Mouse (Mus musculus): ENCODE results near the gene Naa15. TPM values are rescaled to one million over a fixed set of nuclear protein-coding genes. Genes with fewer than 3 reads are reported as not detected.
A peak's percentile ranks its signal among the peaks of the same experiment; 100 is the strongest.
"Not testable (repeated sequence)": the region's sequence is repeated elsewhere in the genome, so short reads cannot be mapped to it uniquely, and the experiment has no call there.

Naa15 gene
- polyA plus RNA-seq, 1 experiment from 2014 or later = 65.4 TPM

DNA sequence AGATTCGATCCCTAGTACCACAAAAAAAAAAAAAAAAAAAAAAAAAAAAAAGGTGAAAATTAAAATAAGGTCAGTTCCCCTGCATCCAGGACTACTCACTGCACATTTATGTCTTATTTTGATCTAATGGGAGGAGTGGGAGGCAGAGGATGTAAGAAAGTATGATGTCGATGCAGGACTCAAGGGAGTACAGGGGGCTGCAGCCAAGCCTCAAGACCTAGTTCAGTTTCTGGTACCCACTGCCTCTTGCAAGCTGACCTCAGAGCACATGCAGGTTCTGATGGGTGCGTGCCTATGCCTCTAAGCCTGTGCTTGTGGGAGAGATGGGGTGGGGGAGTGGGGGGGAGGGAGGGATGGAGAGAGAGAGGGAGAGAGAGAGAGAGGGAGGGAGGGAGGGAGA is 20.1 kb upstream of the Naa15 start:
- Histone ChIP-seq H3K9ac (no peak overlapping the region), H3K4me1 (no peaks in the 10 kb centered on the region), H3K9me3 (no peaks in the 10 kb centered on the region), H3K4me2 (replicated peaks) (no peak overlapping the region), H3K27ac (no peak overlapping the region), H3K4me3 (no peak overlapping the region), H3K27me3 (peaks cover 31% of the 10 kb centered on the region), H3K36me3 (no peaks in the 10 kb centered on the region)
- ATAC-seq (ENCODE audit: insufficient number of reproducible peaks, insufficient read depth, low FRiP score, low TSS enrichment) = no peak
- 71% methylated on average over 2 of the region's 3 CpGs for whole genome bisulfite sequencing

DNA sequence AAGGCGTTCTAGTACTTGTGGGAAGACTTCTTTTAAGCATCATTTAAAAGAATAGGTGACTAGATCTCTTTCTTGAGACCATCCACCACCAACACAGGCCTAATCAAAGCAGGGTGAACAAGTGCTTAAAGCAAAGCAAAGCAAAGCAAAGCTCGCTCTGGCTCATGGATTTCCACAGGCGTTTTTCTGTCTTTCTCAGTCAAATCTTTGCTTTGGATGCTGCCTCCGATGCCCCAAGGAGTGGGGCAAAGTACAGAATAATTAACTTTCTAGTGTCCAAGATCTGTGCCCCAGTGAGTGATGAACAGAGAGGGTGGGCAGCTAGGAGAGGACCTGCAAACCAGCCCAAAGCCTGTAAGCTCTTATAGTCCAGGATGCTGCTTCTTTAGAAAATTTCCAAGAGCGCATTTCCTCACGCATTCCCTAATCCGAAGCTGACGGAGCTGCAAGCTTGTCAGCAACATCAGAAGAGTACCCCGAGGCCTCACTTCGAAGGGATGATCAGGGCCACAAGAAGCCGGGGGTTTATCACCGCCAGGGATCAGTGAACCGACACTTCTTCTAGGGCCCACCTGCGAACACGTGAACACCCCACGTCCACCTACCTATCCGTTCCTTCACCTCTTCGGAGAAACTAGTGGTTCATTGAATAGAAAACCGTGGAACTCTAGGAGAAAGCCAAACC is 19.3 kb upstream of the Naa15 start:
- no peak overlapping the region for H3K27ac ChIP-seq
- H3K27me3 ChIP-seq = peaks cover 31% of the 10 kb centered on the region
- H3K9me3 ChIP-seq = no peaks in the 10 kb centered on the region
- H3K36me3 ChIP-seq = no peaks in the 10 kb centered on the region
- H3K4me2 ChIP-seq (replicated peaks) = peak overlapping the region; percentile 63
- peak overlapping the region; percentile 50 for H3K4me3 ChIP-seq
- H3K9ac ChIP-seq = no peak overlapping the region
- ATAC-seq (ENCODE audit: insufficient number of reproducible peaks, insufficient read depth, low FRiP score, low TSS enrichment) = no peak
- no peaks in the 10 kb centered on the region for H3K4me1 ChIP-seq
- 17% methylated on average over 19 of the region's 19 CpGs for WGBS

DNA sequence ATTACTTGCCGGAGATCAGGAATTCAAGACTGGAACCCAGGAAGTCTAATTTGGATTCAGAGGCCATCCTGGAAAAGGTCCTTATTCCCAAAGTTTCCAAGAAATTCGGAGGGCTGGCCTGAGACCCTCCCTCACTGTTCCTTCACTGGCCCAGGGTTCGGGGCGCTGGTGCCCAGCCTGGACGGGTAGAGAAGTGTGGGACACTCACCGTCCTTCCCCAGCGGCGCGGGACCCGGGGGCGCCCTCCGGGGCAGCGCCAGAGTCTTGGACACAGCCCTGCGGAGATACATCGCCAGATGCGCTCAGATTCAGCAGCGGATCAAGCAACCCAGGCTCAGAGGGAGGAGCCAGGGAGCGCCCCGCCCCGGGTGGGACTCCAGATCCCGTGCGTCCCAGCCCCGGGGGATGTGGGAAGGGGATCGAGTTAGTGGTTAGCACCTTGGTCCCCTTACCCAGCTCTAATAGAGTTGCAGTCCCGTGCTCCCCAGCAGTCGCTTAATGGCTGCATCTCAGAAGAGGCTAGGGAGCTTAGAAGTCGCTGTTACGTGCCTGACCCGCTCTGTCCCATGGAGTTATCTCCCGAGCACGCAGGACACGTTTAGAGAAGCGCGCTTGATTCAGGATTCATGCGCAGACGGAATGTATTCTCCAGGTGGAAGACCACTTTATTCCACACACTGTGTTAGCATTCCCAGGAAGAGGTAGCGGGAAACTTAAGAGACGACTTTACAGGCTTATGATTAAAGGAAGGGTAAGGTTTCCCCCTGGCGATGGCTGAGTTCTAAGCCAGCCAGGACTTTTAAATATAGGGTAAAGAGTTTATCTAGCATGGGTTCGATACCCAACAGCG is 18.5 kb upstream of the Naa15 start, which contains the start of gene Mgarp:
Gene Mgarp, minus strand, starts transcription at position 520 of the 850 bp plus-strand sequence.
- Histone ChIP-seq H3K4me2 (replicated peaks) (peak within 1 kb of the TSS; percentile 63), H3K4me3 (peak within 1 kb of the TSS; percentile 50), H3K27me3 (peaks cover 31% of the 10 kb centered on the region), H3K4me1 (no peaks in the 10 kb centered on the region), H3K36me3 (no peaks in the 10 kb centered on the region), H3K9me3 (no peaks in the 10 kb centered on the region), H3K9ac (peak within 1 kb of the TSS; percentile 37; the same call in 1 of the 2 replicates), H3K27ac (0 out of 2 replicates have a peak within 1 kb of the TSS, but pooled peaks have one; percentile 46)
- peak; percentile 85 for ATAC-seq (ENCODE audit: insufficient number of reproducible peaks, insufficient read depth, low FRiP score, low TSS enrichment)
- WGBS = 2% methylated on average over 41 of the region's 41 CpGs

DNA sequence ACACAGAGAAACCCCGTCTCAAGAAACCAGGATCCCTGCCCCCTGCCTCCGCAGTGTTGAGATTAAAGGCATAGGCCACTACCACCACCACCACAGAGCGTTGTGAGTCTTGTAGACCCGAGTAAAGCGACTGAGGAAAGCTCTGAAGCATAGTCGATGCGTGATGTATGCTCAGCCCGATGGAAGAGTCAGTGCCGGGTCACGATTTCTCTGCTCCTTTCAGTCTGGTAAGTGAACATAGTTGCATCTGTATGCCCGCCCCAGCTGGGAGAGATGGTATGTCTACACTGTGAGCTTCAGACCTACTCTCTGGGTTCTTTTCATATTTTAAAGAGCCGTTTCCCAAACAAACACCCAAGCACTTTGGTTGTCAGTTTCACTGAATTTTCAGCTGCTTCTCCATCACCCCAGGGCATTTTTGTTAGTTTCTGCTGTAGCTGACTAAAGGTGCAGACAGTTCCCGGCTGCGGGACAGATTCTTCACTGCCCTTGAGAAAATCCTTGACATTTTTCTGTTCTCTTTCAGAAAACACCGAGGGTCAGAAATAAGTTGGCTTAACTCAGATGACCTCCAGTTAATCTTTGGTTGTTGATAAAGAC is 17.1 kb upstream of the Naa15 start:
- Histone ChIP-seq H3K4me1 (no peaks in the 10 kb centered on the region), H3K4me2 (replicated peaks) (no peak overlapping the region), H3K9me3 (no peaks in the 10 kb centered on the region), H3K9ac (no peak overlapping the region), H3K27me3 (peaks cover 31% of the 10 kb centered on the region), H3K4me3 (no peak overlapping the region), H3K27ac (no peak overlapping the region), H3K36me3 (peaks cover 3% of the 10 kb centered on the region)
- WGBS = 42% methylated on average over 15 of the region's 15 CpGs
- ATAC-seq (ENCODE audit: insufficient number of reproducible peaks, insufficient read depth, low FRiP score, low TSS enrichment) = no peak

DNA sequence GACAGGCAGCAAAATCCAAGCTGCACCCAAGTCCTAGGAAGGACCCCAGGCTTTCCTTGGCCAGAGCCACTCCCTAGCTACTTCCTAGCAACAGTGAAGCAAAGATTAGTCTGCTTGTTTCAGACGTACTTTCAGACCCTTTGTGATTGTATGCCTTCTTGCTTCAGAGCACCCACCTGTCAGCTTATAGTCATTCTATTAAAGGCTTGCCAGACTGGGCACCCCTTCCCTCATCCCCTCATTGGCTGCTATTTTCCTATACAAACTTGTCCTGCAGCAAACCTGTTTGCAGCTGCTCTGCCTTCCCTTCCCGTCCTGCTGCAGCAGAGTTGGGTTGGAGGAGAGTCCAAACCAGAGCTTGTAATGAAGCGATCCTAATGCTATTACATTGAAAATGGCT is 16.3 kb upstream of the Naa15 start:
- Histone ChIP-seq H3K27me3 (peaks cover 31% of the 10 kb centered on the region), H3K4me1 (no peaks in the 10 kb centered on the region), H3K9me3 (no peaks in the 10 kb centered on the region), H3K27ac (no peak overlapping the region), H3K36me3 (peaks cover 11% of the 10 kb centered on the region), H3K4me2 (replicated peaks) (no peak overlapping the region), H3K4me3 (no peak overlapping the region), H3K9ac (no peak overlapping the region)
- no peak for ATAC-seq (ENCODE audit: insufficient number of reproducible peaks, insufficient read depth, low FRiP score, low TSS enrichment)
- 11% methylated on average over 3 of the region's 3 CpGs for WGBS

DNA sequence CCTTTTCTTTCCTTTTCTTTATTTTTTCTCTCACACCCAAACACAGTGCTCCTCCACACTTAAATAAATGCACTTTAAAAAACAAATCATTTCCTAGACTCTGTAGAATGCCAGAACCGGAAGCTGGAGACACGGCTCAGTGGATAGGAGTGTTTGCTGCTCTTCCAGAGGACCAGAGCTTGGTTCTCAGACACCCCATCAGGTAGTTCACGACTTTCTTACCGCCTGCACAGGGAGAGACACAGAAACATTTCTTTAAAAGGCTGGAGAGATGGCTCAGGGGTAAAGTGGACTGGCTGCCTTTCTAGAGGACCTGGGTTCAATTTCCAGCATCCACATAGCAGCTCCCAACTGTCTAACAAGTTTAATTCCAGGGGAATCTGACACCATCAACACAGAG is 15.4 kb upstream of the Naa15 start:
- peaks cover 19% of the 10 kb centered on the region for H3K36me3 ChIP-seq
- H3K4me2 ChIP-seq (replicated peaks) = no peak overlapping the region
- H3K4me1 ChIP-seq = no peaks in the 10 kb centered on the region
- no peaks in the 10 kb centered on the region for H3K9me3 ChIP-seq
- H3K9ac ChIP-seq = no peak overlapping the region
- H3K27me3 ChIP-seq = peaks cover 31% of the 10 kb centered on the region
- WGBS = 65% methylated on average over 4 of the region's 4 CpGs
- no peak for ATAC-seq (ENCODE audit: insufficient number of reproducible peaks, insufficient read depth, low FRiP score, low TSS enrichment)
- no peak overlapping the region for H3K27ac ChIP-seq
- H3K4me3 ChIP-seq = no peak overlapping the region

DNA sequence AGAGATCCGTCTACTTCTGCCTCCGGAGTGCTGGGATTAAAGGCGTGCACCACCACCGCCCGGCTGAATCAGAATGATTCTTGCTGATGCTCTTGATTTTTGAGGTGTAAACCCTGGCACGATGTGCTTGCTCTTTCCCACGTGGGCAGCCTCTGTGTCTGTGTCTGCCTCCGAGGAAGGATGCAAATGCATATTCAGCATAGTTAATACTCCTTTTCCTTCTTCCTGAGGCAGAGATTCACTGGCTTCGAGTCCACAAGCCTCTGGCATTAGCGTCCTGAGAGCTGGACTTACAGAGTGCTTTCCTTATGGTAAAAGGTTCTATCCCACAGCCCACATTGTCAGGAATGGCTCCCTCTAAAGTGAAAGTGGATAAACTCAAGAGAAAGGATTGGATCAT is 14.3 kb upstream of the Naa15 start:
- Histone ChIP-seq H3K4me2 (replicated peaks) (no peak overlapping the region), H3K9me3 (no peaks in the 10 kb centered on the region), H3K27ac (no peak overlapping the region), H3K4me3 (no peak overlapping the region), H3K4me1 (no peaks in the 10 kb centered on the region), H3K27me3 (peaks cover 21% of the 10 kb centered on the region), H3K9ac (no peak overlapping the region), H3K36me3 (peaks cover 24% of the 10 kb centered on the region)
- 78% methylated on average over 10 of the region's 10 CpGs for WGBS
- ATAC-seq (ENCODE audit: insufficient number of reproducible peaks, insufficient read depth, low FRiP score, low TSS enrichment) = no peak

DNA sequence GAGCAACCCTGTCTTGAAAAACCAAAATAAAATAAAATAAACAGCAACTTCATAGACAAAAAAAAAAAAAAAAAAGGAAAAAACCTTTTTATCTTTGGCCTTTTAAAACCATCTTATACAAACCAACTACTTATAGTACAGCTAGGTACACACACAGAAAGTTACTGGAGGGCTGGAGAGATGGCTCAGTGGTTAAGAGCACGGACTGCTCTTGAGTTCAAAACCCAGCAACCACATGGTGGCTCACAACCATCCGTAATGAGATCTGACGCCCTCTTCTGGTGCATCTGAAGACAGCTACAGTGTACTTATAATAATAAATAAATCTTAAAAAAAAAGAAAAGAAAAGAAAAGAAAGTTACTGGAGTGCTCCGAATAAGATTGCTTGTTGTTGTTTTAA is 12.9 kb upstream of the Naa15 start:
- not testable (repeated sequence) for H3K4me3 ChIP-seq; H3K4me2 ChIP-seq (replicated peaks); H3K9me3 ChIP-seq; H3K9ac ChIP-seq; ATAC-seq (ENCODE audit: insufficient number of reproducible peaks, insufficient read depth, low FRiP score, low TSS enrichment); H3K27ac ChIP-seq; H3K4me1 ChIP-seq
- Histone ChIP-seq H3K27me3 (peaks cover 12% of the 10 kb centered on the region), H3K36me3 (peaks cover 36% of the 10 kb centered on the region)
- 63% methylated on average over 4 of the region's 4 CpGs for WGBS

DNA sequence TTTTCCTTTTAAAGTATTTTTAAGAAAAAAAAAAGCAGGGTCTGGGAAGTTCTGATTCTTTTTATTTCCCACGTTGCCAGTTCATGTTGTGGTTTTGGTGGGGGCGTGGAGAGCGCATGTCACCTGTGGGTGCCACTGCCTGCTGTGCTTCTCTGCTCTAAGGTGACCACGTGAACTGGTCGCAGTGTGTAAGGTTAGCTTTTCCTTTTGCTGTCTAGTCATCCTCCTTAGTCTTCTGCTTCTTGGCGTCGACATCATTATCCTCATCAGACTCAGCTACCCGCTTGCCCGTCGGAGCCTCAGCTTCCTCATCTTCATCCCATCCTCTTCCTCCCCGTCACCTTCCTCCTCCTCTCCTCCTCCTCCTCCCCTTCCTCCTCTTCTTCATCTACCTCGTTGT is 12.3 kb upstream of the Naa15 start:
- Histone ChIP-seq H3K27ac (no peak overlapping the region), H3K9ac (no peak overlapping the region), H3K4me3 (no peak overlapping the region), H3K4me2 (replicated peaks) (no peak overlapping the region), H3K27me3 (peaks cover 9% of the 10 kb centered on the region), H3K9me3 (no peaks in the 10 kb centered on the region), H3K36me3 (peaks cover 37% of the 10 kb centered on the region), H3K4me1 (no peaks in the 10 kb centered on the region)
- WGBS = 94% methylated on average over 12 of the region's 12 CpGs
- no peak for ATAC-seq (ENCODE audit: insufficient number of reproducible peaks, insufficient read depth, low FRiP score, low TSS enrichment)

DNA sequence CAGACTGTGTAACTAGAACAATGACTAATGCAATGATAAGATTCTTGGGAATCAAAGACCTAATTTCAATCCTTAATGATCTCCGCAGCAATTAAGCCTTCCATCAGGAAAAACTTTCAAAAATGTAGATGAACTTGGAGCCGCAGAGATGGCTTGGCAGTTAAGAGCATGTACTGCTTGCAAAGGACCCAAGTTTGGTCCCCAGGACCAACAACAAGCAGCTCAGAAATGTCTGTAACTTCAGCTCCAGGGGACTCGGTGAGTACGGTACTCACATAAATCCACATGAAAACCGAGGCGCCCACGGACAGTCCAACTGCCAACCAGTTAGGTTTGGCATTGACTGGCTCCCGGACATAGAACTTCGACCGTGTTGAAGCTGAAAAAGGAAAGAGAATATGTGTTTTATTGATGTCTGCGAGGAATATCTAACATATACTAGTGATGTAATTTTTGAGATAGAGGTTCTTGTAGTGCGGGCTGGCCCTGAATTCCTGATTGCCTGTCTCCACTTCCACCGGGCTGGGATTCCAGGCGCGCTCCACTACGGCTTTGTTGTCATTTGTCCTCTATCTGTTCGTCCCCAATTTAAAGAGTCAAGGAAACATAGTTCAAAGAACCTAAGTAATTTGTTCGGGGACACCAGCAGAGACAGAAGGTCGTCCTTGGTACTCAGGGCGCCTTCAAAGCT is 6.9 kb upstream of the Naa15 start:
- Histone ChIP-seq H3K27me3 (no peaks in the 10 kb centered on the region), H3K9ac (peak overlapping the region; percentile 73), H3K4me2 (replicated peaks) (peak overlapping the region; percentile 54), H3K9me3 (no peaks in the 10 kb centered on the region), H3K4me1 (no peaks in the 10 kb centered on the region), H3K27ac (peak overlapping the region; percentile 93), H3K36me3 (peaks cover 31% of the 10 kb centered on the region), H3K4me3 (peak overlapping the region; percentile 70)
- ATAC-seq (ENCODE audit: insufficient number of reproducible peaks, insufficient read depth, low FRiP score, low TSS enrichment) = no peak
- WGBS = 20% methylated on average over 20 of the region's 20 CpGs

DNA sequence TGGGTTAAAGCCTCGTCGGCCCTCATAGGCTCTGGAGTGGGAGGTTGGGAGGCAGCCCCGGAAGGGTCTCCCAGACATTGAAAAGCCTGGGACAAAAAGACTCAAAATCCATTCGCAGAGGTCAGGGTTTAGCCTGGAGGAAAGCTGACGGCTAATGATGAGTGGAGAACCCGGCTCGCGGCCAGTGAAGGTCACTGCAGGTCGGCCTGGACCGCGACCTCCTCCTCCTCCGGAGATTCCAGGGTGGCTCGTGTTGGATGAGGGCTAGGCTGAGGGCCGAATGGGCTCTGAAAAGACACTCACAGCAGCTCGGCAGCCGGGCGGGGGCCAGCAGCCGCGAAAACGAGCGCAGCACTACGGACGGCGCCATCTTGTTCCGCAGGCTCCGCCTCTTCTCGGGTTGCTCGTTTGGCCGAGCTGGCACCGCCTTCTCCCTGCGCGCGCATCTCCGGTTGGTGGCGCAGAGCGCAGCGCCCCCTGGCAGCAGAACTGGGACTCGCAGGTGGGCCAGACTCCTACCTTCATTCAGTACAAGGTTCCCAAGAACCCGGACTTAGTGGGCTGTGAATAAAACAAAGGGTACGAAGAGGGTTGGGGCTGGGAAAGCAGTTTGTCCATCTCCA is 6.3 kb upstream of the Naa15 start, which contains the start of gene Ndufc1:
Gene Ndufc1, minus strand, starts transcription at position 428 of the 623 bp plus-strand sequence.
- H3K9me3 ChIP-seq = no peaks in the 10 kb centered on the region
- WGBS = under 1% methylated on average over 40 of the region's 40 CpGs

More for the DNA sequence above, 6.3 kb upstream of the Naa15 start, which contains the start of gene Ndufc1:
- H3K4me2 ChIP-seq (replicated peaks) = peak within 1 kb of the TSS; percentile 54
- peaks cover 26% of the 10 kb centered on the region; the same call in 1 of the 2 replicates for H3K36me3 ChIP-seq
- no peaks in the 10 kb centered on the region for H3K27me3 ChIP-seq
- H3K27ac ChIP-seq = peak within 1 kb of the TSS; percentile 93
- no peaks in the 10 kb centered on the region for H3K4me1 ChIP-seq
- H3K4me3 ChIP-seq = peak within 1 kb of the TSS; percentile 70
- H3K9ac ChIP-seq = peak within 1 kb of the TSS; percentile 73
- ATAC-seq (ENCODE audit: insufficient number of reproducible peaks, insufficient read depth, low FRiP score, low TSS enrichment) = peak; percentile 72

Data from embryonic facial prominence, embryonic 12.5 days (tissue).